Mouse (Mus musculus) C2C12 (cell line): Measurements from ENCODE around the gene Fam213b. TPM values are rescaled to one million over a fixed set of nuclear protein-coding genes. Genes with fewer than 3 reads are reported as not detected.

Experiments used
- H3K27me3 ChIP-seq: one replicate; pipeline ENCODE4 v1.6.1; 2011; ENCODE audit not compliant: control insufficient read depth, insufficient read depth, insufficient read length
- H3K36me3 ChIP-seq: one replicate; pipeline ENCODE4 v1.6.1; 2011; ENCODE audit not compliant: control insufficient read depth, insufficient read depth
- H3K4me3 ChIP-seq: one replicate; pipeline ENCODE4 v1.5.1; 2011; ENCODE audit warnings: mild to moderate bottlenecking, control low read depth; ENCODE audit not compliant: poor library complexity, insufficient read depth, severe bottlenecking
- H3K79me2 ChIP-seq: one replicate; pipeline ENCODE4 v1.6.1; 2011; ENCODE audit not compliant: control insufficient read depth, insufficient read depth
- H3K79me3 ChIP-seq: one replicate; pipeline ENCODE4 v1.6.1; 2011; ENCODE audit warnings: low read depth, control low read depth
- H3ac ChIP-seq: one replicate; pipeline ENCODE3; 2011; ENCODE audit warnings: low read depth; ENCODE audit not compliant: control insufficient read depth, insufficient read length
- CEBPB ChIP-seq: IDR thresholded peaks from one replicate; pipeline ENCODE4 v1.6.1; 2011; ENCODE audit warnings: low read depth, mild to moderate bottlenecking, control low read depth, moderate library complexity
- CTCF ChIP-seq: IDR thresholded peaks from one replicate; pipeline ENCODE4 v1.5.1; 2011; ENCODE audit not compliant: control insufficient read depth, insufficient read depth, insufficient read length
- FOSL1 ChIP-seq: IDR thresholded peaks from one replicate; pipeline ENCODE4 v1.8.0; 2011; ENCODE audit warnings: mild to moderate bottlenecking, low read length; ENCODE audit not compliant: poor library complexity, insufficient read depth, severe bottlenecking
- MAX ChIP-seq: IDR thresholded peaks from one replicate; pipeline ENCODE4 v1.6.1; 2011; ENCODE audit warnings: mild to moderate bottlenecking, control low read depth
- MYOD1 ChIP-seq: IDR thresholded peaks from one replicate; pipeline ENCODE4 v1.6.1; 2011; ENCODE audit warnings: low read depth; ENCODE audit not compliant: control insufficient read depth, insufficient read length
- MYOG ChIP-seq: IDR thresholded peaks from one replicate; pipeline ENCODE4 v1.6.1; 2011; ENCODE audit not compliant: control insufficient read depth, insufficient read length; ENCODE audit errors: extremely low read depth
- USF1 ChIP-seq: IDR thresholded peaks from one replicate; pipeline ENCODE4 v1.6.1; 2011; ENCODE audit warnings: low read depth, mild to moderate bottlenecking, control low read depth, moderate library complexity
- polyA plus RNA-seq: library from polyadenylated mRNA; unstranded; fragments of >200 nt; fragmentation: generic; extraction: Trizol; gene quantifications from one replicate; pipeline ENCODE4 v1.2.1, GENCODE M21; 2012; ENCODE audit warnings: missing spikeins

The Fam213b gene
- polyA plus RNA-seq, 1 experiment: 1.9 TPM

DNA sequence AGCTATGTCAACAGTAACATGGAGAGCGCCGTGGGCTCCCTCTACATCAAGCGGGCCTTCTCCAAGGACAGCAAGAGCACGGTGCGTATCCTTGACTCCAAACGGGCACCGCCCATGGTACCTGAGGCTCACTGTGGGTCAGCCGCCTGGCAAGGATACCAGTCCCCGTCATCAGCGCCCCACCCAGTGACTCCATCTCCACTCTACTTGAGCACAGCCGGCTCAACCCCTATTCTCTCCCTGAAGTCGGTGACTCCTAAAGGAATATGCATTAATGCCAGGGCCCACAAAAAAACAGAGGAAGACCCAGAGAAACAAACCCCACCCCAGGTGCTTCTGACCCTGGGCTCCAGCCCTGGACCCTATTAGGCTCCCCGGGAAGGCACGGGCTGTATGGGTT, 8.0 kb downstream of the Fam213b start:
- H3ac ChIP-seq: no peak overlapping the region
- TF ChIP-seq FOSL1 (no peak), MYOD1 (no peak), USF1 (no peak), CEBPB (no peak), MYOG (no peak), MAX (no peak), CTCF (no peak)
- no peaks in the 10 kb centered on the region for H3K79me3 ChIP-seq
- H3K79me2 ChIP-seq: no peaks in the 10 kb centered on the region
- no peaks in the 10 kb centered on the region for H3K36me3 ChIP-seq
- H3K4me3 ChIP-seq: no peak overlapping the region
- H3K27me3 ChIP-seq: peaks cover 77% of the 10 kb centered on the region

DNA sequence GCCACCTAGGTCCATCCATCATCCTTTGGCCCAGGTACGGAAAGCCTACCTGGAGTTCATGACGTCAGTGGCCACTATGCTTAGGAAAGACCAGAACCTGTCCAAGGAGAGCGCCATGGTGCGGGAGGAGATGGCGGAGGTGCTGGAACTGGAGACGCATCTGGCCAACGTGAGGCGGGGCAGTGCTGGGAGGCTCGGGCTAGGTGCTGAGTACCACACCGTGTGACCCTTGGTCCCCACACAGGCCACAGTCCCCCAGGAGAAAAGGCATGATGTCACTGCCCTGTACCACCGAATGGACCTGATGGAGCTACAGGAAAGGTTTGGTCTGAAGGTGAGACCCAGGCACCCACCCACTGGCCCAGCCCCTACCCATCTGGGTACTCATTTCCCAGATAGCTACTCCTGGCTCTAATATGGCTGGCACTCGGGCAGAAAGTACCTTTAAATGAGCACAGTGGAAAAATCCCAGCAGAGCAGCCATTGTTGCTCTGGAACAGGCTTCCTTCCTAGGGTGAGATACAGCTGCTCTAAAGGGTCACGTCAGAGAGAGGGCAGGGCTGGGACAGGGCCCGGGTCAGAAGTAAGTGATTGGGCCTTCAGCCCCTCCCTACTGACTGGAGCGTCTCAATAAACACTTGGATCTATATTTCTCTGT, 11.2 kb downstream of the Fam213b start:
- peaks cover 60% of the 10 kb centered on the region for H3K27me3 ChIP-seq
- TF ChIP-seq MYOD1 (no peak), USF1 (no peak), MAX (no peak), FOSL1 (no peak), MYOG (no peak), CEBPB (no peak), CTCF (no peak)
- no peaks in the 10 kb centered on the region for H3K79me3 ChIP-seq
- no peaks in the 10 kb centered on the region for H3K36me3 ChIP-seq
- no peak overlapping the region for H3ac ChIP-seq
- H3K79me2 ChIP-seq: no peaks in the 10 kb centered on the region
- H3K4me3 ChIP-seq: no peak overlapping the region

DNA sequence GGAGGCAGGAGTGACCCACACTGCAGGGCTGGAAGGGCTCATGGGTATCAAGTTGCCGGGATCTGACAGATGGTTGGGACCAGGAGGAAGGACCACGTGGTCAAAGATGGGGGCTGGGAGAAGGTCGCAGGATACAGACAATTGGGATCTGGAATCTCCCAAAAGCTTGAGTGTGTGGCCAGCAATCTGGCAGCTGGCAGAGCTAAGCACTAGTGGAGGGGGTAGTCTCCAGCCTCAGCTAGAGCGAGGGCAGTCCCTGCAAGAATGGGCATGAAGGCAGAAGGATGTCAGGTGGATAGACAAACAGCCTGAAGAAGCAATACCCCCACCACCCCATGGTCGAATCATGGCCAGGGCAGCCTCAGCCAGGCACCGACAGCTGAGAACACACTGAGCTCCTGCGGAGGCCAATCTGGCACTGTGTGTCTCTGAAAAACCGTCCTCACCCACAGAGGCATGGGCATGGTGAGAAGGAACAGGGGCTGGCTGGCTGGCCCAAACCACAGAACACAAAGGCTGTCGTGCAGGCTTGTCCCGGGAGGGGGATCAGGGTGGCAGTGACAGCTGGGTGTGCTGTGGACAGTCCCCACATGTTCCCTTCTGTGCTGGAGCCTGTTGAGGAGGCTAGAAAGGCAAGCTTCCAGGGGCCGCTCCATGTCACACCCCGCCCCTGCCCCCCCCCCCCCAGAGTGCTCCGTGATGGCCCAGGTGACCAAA, 11.9 kb downstream of the Fam213b start:
- H3K36me3 ChIP-seq: no peaks in the 10 kb centered on the region
- H3K4me3 ChIP-seq: no peak overlapping the region
- H3ac ChIP-seq: no peak overlapping the region
- H3K27me3 ChIP-seq: peaks cover 56% of the 10 kb centered on the region
- TF ChIP-seq MAX: no peak
- TF ChIP-seq MYOG: no peak
- TF ChIP-seq USF1: no peak
- no peak for TF ChIP-seq CTCF
- no peak for TF ChIP-seq FOSL1
- no peak for TF ChIP-seq CEBPB
- no peak for TF ChIP-seq MYOD1
- H3K79me3 ChIP-seq: no peaks in the 10 kb centered on the region
- H3K79me2 ChIP-seq: no peaks in the 10 kb centered on the region

DNA sequence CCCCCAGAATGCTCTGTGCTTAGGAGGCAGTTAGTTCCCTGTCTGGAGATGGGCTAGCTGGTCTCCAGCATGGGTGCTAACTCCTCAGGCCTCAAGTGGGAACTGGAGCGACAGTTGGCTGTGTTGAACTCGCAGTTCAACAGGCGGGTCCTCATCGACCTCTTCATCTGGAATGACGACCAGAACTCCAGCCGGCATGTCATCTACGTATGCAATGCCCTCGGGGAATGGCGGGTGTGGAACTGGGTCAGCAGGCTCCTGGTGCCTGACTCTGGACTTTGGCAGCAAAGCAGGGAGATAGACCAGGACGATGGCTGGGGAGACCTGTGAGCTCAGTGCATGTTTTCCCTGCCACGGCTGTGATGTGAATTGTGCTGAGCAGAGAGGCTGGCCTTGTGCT, 13.5 kb downstream of the Fam213b start:
- peaks cover 39% of the 10 kb centered on the region for H3K27me3 ChIP-seq
- TF ChIP-seq MYOD1 (no peak), USF1 (no peak), CTCF (no peak), MAX (no peak), FOSL1 (no peak), CEBPB (no peak), MYOG (no peak)
- H3ac ChIP-seq: no peak overlapping the region
- H3K79me3 ChIP-seq: no peaks in the 10 kb centered on the region
- H3K4me3 ChIP-seq: no peak overlapping the region
- no peaks in the 10 kb centered on the region for H3K79me2 ChIP-seq
- H3K36me3 ChIP-seq: no peaks in the 10 kb centered on the region

DNA sequence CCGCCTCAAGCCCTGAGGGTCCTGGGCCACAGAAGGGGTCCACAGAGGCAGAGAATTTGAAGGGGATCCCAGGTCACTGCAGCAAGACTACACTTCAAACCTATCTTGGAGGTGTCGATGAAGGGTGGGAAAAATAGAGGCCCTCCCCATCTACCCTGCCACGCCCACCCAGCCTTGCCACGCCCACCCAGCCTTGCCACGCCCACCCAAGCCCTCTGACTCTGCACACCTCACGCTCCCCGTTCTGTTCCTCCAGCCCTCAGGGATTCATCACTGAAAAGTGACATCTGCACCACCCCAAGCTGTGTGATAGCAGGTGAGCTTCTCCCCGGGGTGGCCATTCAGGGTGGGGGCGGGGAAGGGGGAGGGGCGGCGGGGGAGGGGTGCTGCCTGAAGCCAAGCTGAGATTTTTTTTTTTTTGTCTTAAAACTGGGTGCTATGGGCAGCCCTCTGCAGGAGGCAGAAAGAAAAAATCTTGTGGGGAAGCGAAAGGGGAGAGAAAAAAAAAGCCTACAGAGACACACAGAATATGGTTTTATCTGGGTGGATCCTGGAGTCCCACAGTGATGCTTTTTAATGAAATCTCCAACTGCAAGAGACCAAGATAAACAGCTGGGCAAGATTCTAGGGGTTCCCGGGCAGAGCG, 16.8 kb downstream of the Fam213b start:
- no peaks in the 10 kb centered on the region for H3K79me2 ChIP-seq
- no peaks in the 10 kb centered on the region for H3K36me3 ChIP-seq
- H3K79me3 ChIP-seq: no peaks in the 10 kb centered on the region
- no peak overlapping the region for H3ac ChIP-seq
- peaks cover 22% of the 10 kb centered on the region for H3K27me3 ChIP-seq
- no peak for TF ChIP-seq MYOG
- no peak for TF ChIP-seq CTCF
- no peak for TF ChIP-seq FOSL1
- TF ChIP-seq USF1: no peak
- no peak for TF ChIP-seq CEBPB
- no peak for TF ChIP-seq MAX
- TF ChIP-seq MYOD1: no peak
- H3K4me3 ChIP-seq: no peak overlapping the region
